Comparison of ENCODE assay signal across 16 mouse cellular contexts in genomic region chr12:83150813-83151212, GRCm38 (mm10).
A peak's percentile ranks its signal among the peaks of the same experiment; 100 is the strongest.
DNase-seq lines count a peak whose midpoint lies in the region; ATAC-seq and TF ChIP-seq lines count a peak whose summit lies in the region.
"Had no signal": no experiment of that assay in that cellular context is flagged by ENCODE, and none has a peak within 500 bp of the region (broad histone marks: within the 10 kb centered on the region; RNA-seq: fewer than 3 reads in every experiment).

No protein-coding gene starts in this region.

- H3K36me3 ChIP-seq in heart, adult 2 months (ENCODE audit: control insufficient read depth, insufficient read depth, low read length), result no peaks in the 10 kb centered on the region
- H3K36me3 ChIP-seq: embryonic facial prominence, embryonic 13.5 days; embryonic facial prominence, embryonic 15.5 days; forebrain, embryonic 10.5 days; forebrain, embryonic 12.5 days had no signal

- no peak overlapping the region for H3K4me3 ChIP-seq in heart, adult 2 months
- H3K4me3 ChIP-seq: embryonic facial prominence, embryonic 13.5 days; embryonic facial prominence, embryonic 15.5 days; erythroblast, embryonic 14.5 days; forebrain, embryonic 10.5 days; forebrain, embryonic 12.5 days had no signal

- H3K27me3 ChIP-seq in heart, adult 2 months (ENCODE audit: control insufficient read depth, insufficient read depth, low read length), result no peaks in the 10 kb centered on the region
- H3K27me3 ChIP-seq: embryonic facial prominence, embryonic 13.5 days; embryonic facial prominence, embryonic 15.5 days; forebrain, embryonic 12.5 days had no signal

- DNase-seq in heart, adult 2 months, result no peak
- DNase-seq in lung, postnatal 36 days, result no peak
- DNase-seq in right cerebral cortex, postnatal 14 days, result no peak
- DNase-seq: adrenal gland, adult 8-10 months; embryo, embryonic 11 days had no signal

- intact Hi-C loops in heart, adult 2 months (cut with DNase I), result no loop called here

- no peak overlapping the region for H3K9ac ChIP-seq in heart, adult 2 months (ENCODE audit: low read depth, low read length)
- H3K9ac ChIP-seq: embryonic facial prominence, embryonic 13.5 days; embryonic facial prominence, embryonic 15.5 days; forebrain, embryonic 12.5 days had no signal

- no peak for TF ChIP-seq CTCF in heart, adult 2 months (IDR thresholded peaks at IDR 0.05)

- ATAC-seq in common myeloid progenitor, adult 5-6 weeks (replicated peaks; ENCODE audit: low read depth, poor library complexity, severe bottlenecking), result peak; percentile 76
- peak; percentile 49 for ATAC-seq in megakaryocyte progenitor cell, adult 5-6 weeks (replicated peaks; ENCODE audit: poor library complexity)
- ATAC-seq: activated CD4-positive, CD25-positive, alpha-beta regulatory T cell, adult 4 months; forebrain, embryonic 14.5 days; forebrain, embryonic 16.5 days; Patski had no signal

- H3K27ac ChIP-seq in heart, adult 2 months, result no peak overlapping the region
- H3K27ac ChIP-seq: embryonic facial prominence, embryonic 13.5 days; embryonic facial prominence, embryonic 15.5 days; forebrain, embryonic 10.5 days; forebrain, embryonic 12.5 days had no signal

- TF ChIP-seq EP300 in heart, adult 2 months (IDR thresholded peaks at IDR 0.05; ENCODE audit: insufficient read depth, low read depth, low read length), result no peak

- 82% methylated on average over 9 of the region's 9 CpGs for WGBS in heart, adult 2 months

- no peak for TF ChIP-seq POLR2A in heart, adult 2 months (IDR thresholded peaks at IDR 0.05; ENCODE audit: insufficient read depth, low read depth, low read length)

- peaks cover 6% of the 10 kb centered on the region for H3K4me1 ChIP-seq in heart, adult 2 months (ENCODE audit: control insufficient read depth, insufficient read depth, low read length)
- H3K4me1 ChIP-seq: embryonic facial prominence, embryonic 15.5 days; forebrain, embryonic 12.5 days had no signal

- H3K79me2 ChIP-seq in heart, adult 2 months (replicated peaks; ENCODE audit: control insufficient read depth, insufficient read depth, low read length), result no peaks in the 10 kb centered on the region
